Mouse (Mus musculus) megakaryocyte, embryonic 14.5 days (primary cell): ENCODE data around the gene Nras. TPM values are rescaled to one million over a fixed set of nuclear protein-coding genes. Genes with fewer than 3 reads are reported as not detected.

Experiments used
- H3K27me3 ChIP-seq: replicated peaks from 2 replicates; pipeline ENCODE3; 2012; ENCODE audit warnings: inconsistent platforms
- H3K36me3 ChIP-seq: replicated peaks from 2 replicates; pipeline ENCODE3; 2012; ENCODE audit warnings: low read length, inconsistent platforms, mixed read lengths
- H3K4me1 ChIP-seq: 2 replicates; pipeline ENCODE4 v1.6.1; 2012; ENCODE audit warnings: inconsistent platforms
- H3K4me3 ChIP-seq: replicated peaks from 2 replicates; pipeline ENCODE3; 2012; ENCODE audit warnings: moderate library complexity, mild to moderate bottlenecking, inconsistent platforms
- H3K9me3 ChIP-seq: 2 replicates; pipeline ENCODE4 v1.6.1; 2012; ENCODE audit warnings: inconsistent platforms
- FLI1 ChIP-seq: IDR thresholded peaks from 2 replicates; pipeline ENCODE4 v1.6.1; 2012; ENCODE audit warnings: low read length, inconsistent platforms, mixed read lengths
- GATA1 ChIP-seq: IDR thresholded peaks from 3 replicates; pipeline ENCODE4 v1.6.1; 2012; ENCODE audit warnings: mixed read lengths, low read length, inconsistent platforms, borderline replicate concordance
- polyA plus RNA-seq: library from polyadenylated mRNA; stranded (reverse); fragments of >175 nt; gene quantifications from 2 replicates; pipeline ENCODE4 v1.2.3, GENCODE M21; 2012; ENCODE audit warnings: low replicate concordance; ENCODE audit not compliant: insufficient read depth

The Nras gene
- polyA plus RNA-seq, 1 experiment = 2.9 TPM

DNA sequence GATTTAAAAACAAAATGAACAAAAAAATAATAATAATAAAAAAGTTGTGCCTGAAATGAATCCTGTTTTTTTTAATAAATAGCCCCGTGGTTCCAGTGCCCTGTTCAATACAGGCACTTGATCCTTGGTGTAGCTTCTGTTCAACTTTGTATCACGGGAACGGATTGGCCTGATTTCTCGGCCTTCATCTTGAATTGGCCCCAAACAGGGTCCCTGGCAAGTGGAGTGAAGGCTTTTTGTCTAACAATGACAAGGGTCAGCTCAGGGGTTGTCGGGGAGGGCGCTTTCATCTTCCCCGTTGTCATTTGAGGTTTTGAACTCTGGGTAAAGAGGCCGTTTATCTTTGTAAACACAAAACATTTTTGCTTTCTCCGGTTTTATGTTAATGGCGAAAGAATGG, 333 bp upstream of the Nras start:
- H3K4me3 ChIP-seq = peak overlapping the region; percentile 94
- TF ChIP-seq FLI1 (no peak), GATA1 (no peak)
- peaks cover 72% of the 10 kb centered on the region for H3K36me3 ChIP-seq
- peaks cover 13% of the 10 kb centered on the region for H3K4me1 ChIP-seq
- H3K27me3 ChIP-seq = no peaks in the 10 kb centered on the region
- no peaks in the 10 kb centered on the region for H3K9me3 ChIP-seq

DNA sequence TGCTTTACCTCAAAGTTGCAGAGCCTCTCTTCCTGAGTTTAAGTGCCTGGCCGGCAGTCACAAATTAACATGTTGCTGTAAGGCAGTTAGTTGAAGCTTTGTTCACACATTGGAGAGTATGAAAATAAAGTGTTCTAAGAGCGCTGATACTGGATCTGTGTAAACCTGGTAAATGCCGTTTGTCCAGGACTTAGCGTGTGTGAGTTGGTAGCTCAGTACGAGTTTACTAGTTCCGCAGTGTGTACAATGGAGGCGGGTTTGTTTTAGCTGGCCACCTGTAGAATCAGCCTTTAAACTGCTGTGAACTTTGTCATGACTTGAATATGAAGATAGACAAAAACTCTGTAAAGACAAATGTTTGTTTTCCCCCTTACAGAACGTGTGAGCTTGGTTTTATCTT, 8.8 kb downstream of the Nras start:
- TF ChIP-seq FLI1 (no peak), GATA1 (no peak)
- H3K4me1 ChIP-seq = no peaks in the 10 kb centered on the region; the same call in 1 of the 2 replicates
- H3K27me3 ChIP-seq = no peaks in the 10 kb centered on the region
- peaks cover 74% of the 10 kb centered on the region for H3K36me3 ChIP-seq
- H3K4me3 ChIP-seq = no peak overlapping the region
- no peaks in the 10 kb centered on the region for H3K9me3 ChIP-seq

DNA sequence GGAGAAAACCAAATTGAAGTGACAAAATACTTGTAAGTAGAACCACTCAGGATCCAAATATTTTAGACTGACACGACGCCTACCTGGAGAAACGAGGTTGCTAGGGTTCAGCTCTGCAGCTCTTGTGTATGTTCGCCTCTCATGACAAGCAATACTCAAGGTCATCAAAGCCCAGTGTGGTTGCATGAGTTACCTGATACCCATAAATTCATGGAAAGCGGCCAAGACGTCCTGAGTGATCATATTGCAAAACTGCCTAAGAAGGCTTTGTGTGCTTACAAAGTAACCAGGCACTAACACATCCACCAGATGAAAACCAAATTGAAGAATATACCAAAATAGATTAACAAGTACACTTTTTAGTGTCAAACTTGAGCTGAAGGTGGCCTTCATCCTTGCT, 10.9 kb downstream of the Nras start:
- no peak for TF ChIP-seq FLI1
- no peak for TF ChIP-seq GATA1
- Histone ChIP-seq H3K36me3 (peaks cover 54% of the 10 kb centered on the region), H3K4me3 (no peak overlapping the region), H3K27me3 (no peaks in the 10 kb centered on the region), H3K4me1 (no peaks in the 10 kb centered on the region; the same call in 1 of the 2 replicates), H3K9me3 (no peaks in the 10 kb centered on the region)

DNA sequence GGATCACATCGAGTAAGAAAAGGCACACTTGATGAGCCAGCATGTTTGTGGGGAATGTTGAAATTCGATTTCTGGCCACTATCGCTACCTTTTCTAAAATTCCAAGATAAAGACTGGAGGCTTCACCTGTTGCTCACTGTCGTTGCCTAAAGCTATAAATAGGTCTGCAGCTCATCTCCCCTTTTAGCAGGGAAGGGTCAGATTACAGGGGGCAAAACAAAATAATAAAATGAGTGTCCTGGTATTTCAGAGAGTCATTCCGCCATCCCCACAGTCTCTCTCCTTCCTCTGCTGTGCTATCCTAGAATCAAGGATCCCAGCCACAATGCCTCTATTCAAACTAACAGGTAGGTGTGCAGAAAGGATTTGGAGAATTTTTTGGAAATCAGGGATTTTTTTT, 15.7 kb downstream of the Nras start, which contains the start of gene Ampd1:
Gene Ampd1, plus strand, starts transcription at position 244 of the 400 bp plus-strand sequence.
- TF ChIP-seq GATA1 = no peak
- TF ChIP-seq FLI1 = no peak
- Histone ChIP-seq H3K4me3 (no peak within 1 kb of the TSS), H3K9me3 (no peaks in the 10 kb centered on the region), H3K27me3 (no peaks in the 10 kb centered on the region), H3K36me3 (peaks cover 7% of the 10 kb centered on the region), H3K4me1 (peaks cover 12% of the 10 kb centered on the region)

DNA sequence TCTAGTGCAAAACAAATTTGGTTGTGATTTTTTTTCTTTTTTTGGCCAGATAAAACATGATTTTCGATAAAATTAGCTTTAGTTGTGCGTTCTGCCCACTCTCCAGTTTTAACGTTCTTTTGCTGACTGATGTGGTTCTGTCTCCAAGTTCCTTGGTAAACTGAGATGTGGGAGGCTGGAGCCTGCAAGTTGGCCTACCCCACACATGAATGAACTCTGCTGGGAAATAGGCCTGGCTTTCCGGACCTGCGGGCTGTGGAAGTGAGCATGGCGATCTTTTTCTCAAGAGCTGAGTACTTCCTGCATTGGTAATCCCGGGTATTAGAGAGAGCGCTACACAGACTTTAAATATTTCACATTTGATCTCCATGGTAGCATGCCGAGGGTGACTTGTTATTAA, 17.8 kb downstream of the Nras start:
- Histone ChIP-seq H3K36me3 (no peaks in the 10 kb centered on the region), H3K9me3 (0 out of 2 replicates have a peak, but pooled peaks cover 2% of the 10 kb centered on the region), H3K4me3 (no peak overlapping the region), H3K27me3 (no peaks in the 10 kb centered on the region), H3K4me1 (peaks cover 24% of the 10 kb centered on the region)
- no peak for TF ChIP-seq GATA1

DNA sequence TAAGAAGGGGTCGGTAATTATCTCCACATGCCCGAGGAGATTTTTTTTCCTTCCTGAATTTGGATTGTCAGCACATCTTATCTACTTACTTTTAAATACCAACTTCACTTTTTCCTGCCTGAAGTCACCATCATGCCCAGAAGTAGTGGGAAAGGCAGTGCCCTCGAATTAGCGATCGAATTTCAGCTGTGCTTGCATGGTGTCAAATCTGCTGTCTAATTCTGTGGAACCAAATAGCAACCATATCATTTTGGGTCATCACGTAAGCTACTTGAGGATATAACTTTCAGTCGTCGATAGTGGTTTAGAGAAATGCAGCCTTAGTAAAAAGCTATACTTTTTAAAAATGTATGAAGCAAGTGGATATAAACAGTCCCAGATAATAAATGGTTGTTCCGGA, 18.4 kb downstream of the Nras start:
- Histone ChIP-seq H3K4me1 (peaks cover 30% of the 10 kb centered on the region), H3K4me3 (no peak overlapping the region), H3K36me3 (no peaks in the 10 kb centered on the region), H3K27me3 (no peaks in the 10 kb centered on the region), H3K9me3 (0 out of 2 replicates have a peak, but pooled peaks cover 2% of the 10 kb centered on the region)
- no peak for TF ChIP-seq GATA1

DNA sequence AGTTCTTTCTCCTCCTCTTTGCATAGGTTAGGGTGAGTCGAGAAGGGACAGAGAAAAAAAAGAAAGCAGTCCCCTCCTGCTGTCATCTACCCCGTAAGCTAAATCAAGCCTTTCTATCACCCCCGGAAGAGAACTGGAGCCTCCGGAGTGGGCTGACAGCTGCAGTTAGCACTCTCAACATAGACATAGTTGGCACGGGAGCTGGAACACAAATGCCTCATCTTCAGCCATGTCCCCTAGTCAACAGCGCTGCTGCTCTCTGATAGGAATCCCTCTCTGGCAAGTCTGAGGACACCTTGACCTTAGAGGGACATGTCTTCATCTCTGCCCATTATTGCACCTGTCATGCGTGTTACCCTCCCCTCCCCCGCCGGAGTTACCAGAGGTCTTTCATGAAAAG, 21.2 kb downstream of the Nras start:
- TF ChIP-seq FLI1 (no peak), GATA1 (no peak)
- peaks cover 1% of the 10 kb centered on the region for H3K27me3 ChIP-seq
- H3K36me3 ChIP-seq = no peaks in the 10 kb centered on the region
- H3K4me3 ChIP-seq = no peak overlapping the region
- H3K9me3 ChIP-seq = 0 out of 2 replicates have a peak, but pooled peaks cover 2% of the 10 kb centered on the region
- H3K4me1 ChIP-seq = peaks cover 46% of the 10 kb centered on the region

DNA sequence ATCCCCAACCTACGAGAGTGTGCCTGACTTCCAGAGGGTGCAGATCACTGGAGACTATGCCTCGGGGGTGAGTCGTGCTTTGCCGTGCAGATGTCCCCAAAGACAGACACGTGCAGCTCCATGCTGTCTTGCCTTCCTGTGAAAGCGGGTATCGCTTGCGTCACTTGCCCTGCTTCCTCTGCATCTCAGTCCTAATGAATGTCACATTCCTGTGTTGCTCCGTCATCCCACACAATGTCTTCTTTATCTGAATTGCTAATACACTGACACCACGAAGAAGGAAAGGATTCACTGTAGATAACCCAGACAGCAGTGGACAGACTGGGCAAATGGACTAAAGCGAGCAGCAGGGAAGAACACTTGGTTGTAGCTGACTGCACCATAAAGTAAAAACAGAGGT, 23.0 kb downstream of the Nras start:
- Histone ChIP-seq H3K4me3 (peak overlapping the region; percentile 20), H3K9me3 (0 out of 2 replicates have a peak, but pooled peaks cover 2% of the 10 kb centered on the region), H3K27me3 (peaks cover 1% of the 10 kb centered on the region), H3K4me1 (peaks cover 46% of the 10 kb centered on the region), H3K36me3 (no peaks in the 10 kb centered on the region)
- TF ChIP-seq GATA1 (no peak), FLI1 (no peak)

DNA sequence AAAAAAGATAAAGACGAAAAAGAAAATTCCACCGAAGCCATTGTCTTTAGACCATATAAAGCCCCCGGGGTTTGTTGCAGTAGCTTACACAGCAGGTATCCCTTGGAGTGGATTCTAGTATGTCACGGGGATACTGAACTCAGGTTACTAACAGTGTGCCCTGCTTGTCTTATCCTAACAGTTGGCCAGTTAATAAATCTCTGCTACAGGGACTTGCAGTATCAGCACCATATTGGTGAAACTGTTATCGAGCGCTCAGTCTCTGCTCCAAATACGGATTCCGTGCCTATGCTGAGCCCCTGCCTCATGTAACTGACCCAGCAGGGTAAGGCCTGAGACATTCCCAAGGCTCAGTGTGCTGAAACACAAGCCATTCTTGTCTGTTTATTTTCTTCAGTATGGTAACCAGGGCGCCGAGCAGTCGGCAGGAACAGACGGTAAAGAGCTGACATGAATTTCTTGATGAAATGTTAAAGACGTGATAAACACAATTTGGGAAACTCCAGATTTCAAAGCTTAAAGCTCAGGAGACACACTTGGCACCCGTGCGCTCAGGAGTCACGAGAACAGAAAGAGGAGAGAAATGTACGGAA, 23.9 kb downstream of the Nras start:
- Histone ChIP-seq H3K27me3 (peaks cover 1% of the 10 kb centered on the region), H3K4me3 (no peak overlapping the region), H3K36me3 (no peaks in the 10 kb centered on the region), H3K4me1 (peaks cover 46% of the 10 kb centered on the region), H3K9me3 (0 out of 2 replicates have a peak, but pooled peaks cover 2% of the 10 kb centered on the region)
- TF ChIP-seq FLI1 = no peak
- no peak for TF ChIP-seq GATA1

DNA sequence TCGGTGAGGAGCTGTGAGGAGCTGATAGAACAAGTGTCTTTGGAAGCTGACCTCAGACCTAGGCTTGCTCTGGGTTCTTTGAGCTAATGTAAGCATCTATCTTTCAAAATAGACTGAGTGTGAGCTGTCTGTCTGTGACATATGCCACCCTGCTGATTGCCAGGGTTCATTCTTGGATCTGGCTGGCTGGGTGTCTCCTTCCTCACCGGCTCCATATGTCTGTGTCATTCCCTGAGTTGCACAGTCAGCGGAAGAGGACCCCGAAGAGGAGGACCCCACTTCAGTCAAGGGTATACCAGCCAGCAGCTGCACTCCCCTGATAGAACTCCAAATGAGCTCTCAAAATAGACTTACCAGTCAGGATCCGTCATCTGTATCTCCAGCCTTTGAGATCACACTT, 24.7 kb downstream of the Nras start:
- TF ChIP-seq GATA1 = no peak
- TF ChIP-seq FLI1 = no peak
- H3K4me3 ChIP-seq = no peak overlapping the region

DNA sequence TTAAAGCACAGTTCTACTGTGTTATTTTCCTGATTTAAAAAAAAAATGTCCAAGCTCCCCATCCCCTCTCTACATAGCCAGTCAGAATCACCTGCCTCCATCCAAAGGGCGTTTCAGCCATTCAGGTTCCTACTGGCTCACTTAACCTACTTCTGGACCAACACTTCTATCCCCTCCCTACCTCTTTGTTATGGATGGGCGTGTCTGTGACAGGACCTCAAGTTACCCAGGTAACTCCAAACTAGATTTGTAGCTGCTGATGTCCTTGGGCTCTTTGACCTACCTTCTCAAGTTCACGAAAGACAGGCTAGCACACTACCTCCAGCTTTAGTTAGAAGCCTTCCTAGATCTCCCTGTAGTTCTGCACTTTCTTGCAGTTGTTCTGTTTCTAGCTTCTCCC, 27.9 kb downstream of the Nras start:
- H3K27me3 ChIP-seq = peaks cover 5% of the 10 kb centered on the region
- H3K4me3 ChIP-seq = no peak overlapping the region
- H3K4me1 ChIP-seq = peaks cover 27% of the 10 kb centered on the region
- H3K9me3 ChIP-seq = no peaks in the 10 kb centered on the region
- no peak for TF ChIP-seq GATA1
- TF ChIP-seq FLI1 = no peak
- H3K36me3 ChIP-seq = no peaks in the 10 kb centered on the region

More for the DNA sequence above, 24.7 kb downstream of the Nras start:
- Histone ChIP-seq H3K27me3 (peaks cover 1% of the 10 kb centered on the region), H3K9me3 (0 out of 2 replicates have a peak, but pooled peaks cover 2% of the 10 kb centered on the region), H3K36me3 (no peaks in the 10 kb centered on the region), H3K4me1 (peaks cover 44% of the 10 kb centered on the region)
